In genomic region chr1:42684345-42684744, GRCm38 (mm10) we compare ENCODE assay signal across 8 mouse cellular contexts. TPM values are rescaled to one million over a fixed set of nuclear protein-coding genes. Genes with fewer than 3 reads are reported as not detected.
DNase-seq lines count a peak whose midpoint lies in the region; ATAC-seq lines count a peak whose summit lies in the region.

No protein-coding gene starts in this region.

- H3K36me3 ChIP-seq in hindbrain, embryonic 12.5 days, result no peaks in the 10 kb centered on the region
- peaks cover 14% of the 10 kb centered on the region for H3K36me3 ChIP-seq in midbrain, embryonic 10.5 days

- peak overlapping the region; percentile 96 for H3K27ac ChIP-seq in hindbrain, embryonic 12.5 days
- H3K27ac ChIP-seq in midbrain, embryonic 10.5 days (replicated peaks), result peak overlapping the region; percentile 99

- H3K27me3 ChIP-seq in hindbrain, embryonic 12.5 days, result 0 out of 2 replicates have a peak, but pooled peaks cover 3% of the 10 kb centered on the region
- peaks cover 53% of the 10 kb centered on the region for H3K27me3 ChIP-seq in midbrain, embryonic 10.5 days (ENCODE audit: low read depth, poor library complexity, severe bottlenecking)

- H3K4me1 ChIP-seq in hindbrain, embryonic 12.5 days, result peaks cover 50% of the 10 kb centered on the region
- peaks cover 81% of the 10 kb centered on the region for H3K4me1 ChIP-seq in midbrain, embryonic 10.5 days

- peak overlapping the region; percentile 79 for H3K9ac ChIP-seq in hindbrain, embryonic 12.5 days

- peak; percentile 62 for ATAC-seq in hindbrain, embryonic 12.5 days (ENCODE audit: low FRiP score)
- no peak for ATAC-seq in megakaryocyte-erythroid progenitor cell, adult 5-6 weeks (replicated peaks; ENCODE audit: low FRiP score, low TSS enrichment, poor library complexity, severe bottlenecking)

- H3K9me3 ChIP-seq in hindbrain, embryonic 12.5 days (replicated peaks), result no peaks in the 10 kb centered on the region
- H3K9me3 ChIP-seq in midbrain, embryonic 10.5 days (replicated peaks), result no peaks in the 10 kb centered on the region

- peak overlapping the region; percentile 97 for H3K4me2 ChIP-seq in hindbrain, embryonic 12.5 days (replicated peaks)

- peak; percentile 38 for DNase-seq in kidney, adult 11 months
- DNase-seq in kidney, postnatal 10 days, result no peak
- peak; percentile 61 for DNase-seq in embryo, embryonic 10.5 days (ENCODE audit: low spot score)
- peak; percentile 62 for DNase-seq in midbrain, embryonic 10.5 days (ENCODE audit: low spot score)
- DNase-seq in urinary bladder, postnatal 36 days (ENCODE audit: low spot score in 2 of 2), result no peak
- no peak for DNase-seq in yolk sac, embryonic 10.5 days (ENCODE audit: low spot score)

- WGBS in hindbrain, embryonic 12.5 days, result 1% methylated on average over 27 of the region's 27 CpGs
- under 1% methylated on average over 27 of the region's 27 CpGs for WGBS in midbrain, embryonic 10.5 days

- H3K4me3 ChIP-seq in hindbrain, embryonic 12.5 days, result peak overlapping the region; percentile 97
- H3K4me3 ChIP-seq in midbrain, embryonic 10.5 days, result peak overlapping the region; percentile 99

RNA-seq across cellular contexts. Expression of gene Pou3f3, which starts 11.2 kb away (rescaled TPM):
- 28.8 and 29.2 TPM in 2 replicates for polyA plus RNA-seq in hindbrain, embryonic 12.5 days (2016; fragmentation: Nextera tagmentation; extraction: Ambion mirVana)
- polyA plus RNA-seq in midbrain, embryonic 10.5 days (2016; fragmentation: Nextera tagmentation; extraction: Ambion mirVana), result 18.2 and 22.2 TPM in 2 replicates
- total RNA-seq in megakaryocyte-erythroid progenitor cell, adult 5-6 weeks (2014; fragmentation: Nextera tagmentation), result not detected in 2 replicates
- not detected in 2 replicates for total RNA-seq in megakaryocyte-erythroid progenitor cell, adult 5-6 weeks (2017)

Comparison
In these comparisons a context has a peak if more than half of its experiments do, and no peak if none do; other contexts are left out.
1. DNase-seq: peak in kidney, adult 11 months (single experiment), embryo, embryonic 10.5 days (single experiment) and midbrain, embryonic 10.5 days (single experiment); none in kidney, postnatal 10 days (single experiment), urinary bladder, postnatal 36 days (0 of 2) and yolk sac, embryonic 10.5 days (single experiment).